In genomic region chr17:61589255-61589654, GRCm38 (mm10) we compare ENCODE assay signal across 18 mouse cellular contexts.
A peak's percentile ranks its signal among the peaks of the same experiment; 100 is the strongest.
DNase-seq lines count a peak whose midpoint lies in the region; ATAC-seq and TF ChIP-seq lines count a peak whose summit lies in the region.
"Had no signal": no experiment of that assay in that cellular context is flagged by ENCODE, and none has a peak within 500 bp of the region (broad histone marks: within the 10 kb centered on the region; RNA-seq: fewer than 3 reads in every experiment).

No protein-coding gene starts in this region.

- no peaks in the 10 kb centered on the region for H3K36me3 ChIP-seq in embryonic facial prominence, embryonic 14.5 days (ENCODE audit: control insufficient read depth, insufficient read depth, low read length)
- no peaks in the 10 kb centered on the region for H3K36me3 ChIP-seq in embryonic facial prominence, embryonic 10.5 days (replicated peaks)
- H3K36me3 ChIP-seq in lung, embryonic 14.5 days (ENCODE audit: insufficient read depth): no peaks in the 10 kb centered on the region
- no peaks in the 10 kb centered on the region for H3K36me3 ChIP-seq in forebrain, embryonic 10.5 days (replicated peaks)
- H3K36me3 ChIP-seq: embryonic facial prominence, embryonic 12.5 days; lung, embryonic 15.5 days had no signal

- no peak overlapping the region for H3K9ac ChIP-seq in embryonic facial prominence, embryonic 14.5 days (ENCODE audit: low read depth, low read length)
- no peak overlapping the region for H3K9ac ChIP-seq in lung, embryonic 14.5 days
- H3K9ac ChIP-seq: embryonic facial prominence, embryonic 12.5 days; lung, embryonic 15.5 days had no signal

- ATAC-seq in embryonic facial prominence, embryonic 14.5 days (ENCODE audit: low read depth): no peak
- no peak for ATAC-seq in lung, embryonic 14.5 days (ENCODE audit: insufficient read depth)

- H3K4me3 ChIP-seq in embryonic facial prominence, embryonic 14.5 days (ENCODE audit: low read depth, low read length): no peak overlapping the region
- no peak overlapping the region for H3K4me3 ChIP-seq in embryonic facial prominence, embryonic 10.5 days
- no peak overlapping the region for H3K4me3 ChIP-seq in lung, embryonic 14.5 days (ENCODE audit: low read depth, low read length)
- H3K4me3 ChIP-seq in forebrain, embryonic 10.5 days: no peak overlapping the region
- H3K4me3 ChIP-seq: embryonic facial prominence, embryonic 12.5 days; gastrocnemius, adult 2 months; lung, embryonic 15.5 days had no signal

- no peaks in the 10 kb centered on the region for H3K4me1 ChIP-seq in embryonic facial prominence, embryonic 14.5 days (ENCODE audit: control insufficient read depth, insufficient read depth, low read length)
- no peaks in the 10 kb centered on the region for H3K4me1 ChIP-seq in embryonic facial prominence, embryonic 10.5 days
- no peaks in the 10 kb centered on the region for H3K4me1 ChIP-seq in lung, embryonic 14.5 days (ENCODE audit: insufficient read depth)
- no peaks in the 10 kb centered on the region for H3K4me1 ChIP-seq in forebrain, embryonic 10.5 days
- H3K4me1 ChIP-seq: embryonic facial prominence, embryonic 12.5 days; lung, embryonic 15.5 days had no signal

- peaks cover 4% of the 10 kb centered on the region; the same call in 1 of the 2 replicates for H3K9me3 ChIP-seq in embryonic facial prominence, embryonic 14.5 days (ENCODE audit: control insufficient read depth, low read length)
- H3K9me3 ChIP-seq in embryonic facial prominence, embryonic 10.5 days: no peaks in the 10 kb centered on the region
- no peaks in the 10 kb centered on the region for H3K9me3 ChIP-seq in lung, embryonic 14.5 days (ENCODE audit: low read depth, low read length)
- H3K9me3 ChIP-seq in forebrain, embryonic 10.5 days: no peaks in the 10 kb centered on the region
- H3K9me3 ChIP-seq: embryonic facial prominence, embryonic 12.5 days; lung, embryonic 15.5 days had no signal

- 48% methylated on average over 2 of the region's 2 CpGs for WGBS in embryonic facial prominence, embryonic 14.5 days
- WGBS in embryonic facial prominence, embryonic 10.5 days: 76% methylated on average over 2 of the region's 2 CpGs
- 41% methylated on average over 2 of the region's 2 CpGs for WGBS in lung, embryonic 14.5 days
- 84% methylated on average over 2 of the region's 2 CpGs for WGBS in forebrain, embryonic 10.5 days

- no peaks in the 10 kb centered on the region for H3K27me3 ChIP-seq in embryonic facial prominence, embryonic 14.5 days (replicated peaks; ENCODE audit: control insufficient read depth, insufficient read depth, low read length)
- no peaks in the 10 kb centered on the region for H3K27me3 ChIP-seq in embryonic facial prominence, embryonic 10.5 days (replicated peaks; ENCODE audit: low read depth, poor library complexity, severe bottlenecking)
- no peaks in the 10 kb centered on the region for H3K27me3 ChIP-seq in lung, embryonic 14.5 days (ENCODE audit: insufficient read depth, low read length)
- H3K27me3 ChIP-seq in forebrain, embryonic 10.5 days (ENCODE audit: poor library complexity, severe bottlenecking): no peaks in the 10 kb centered on the region
- H3K27me3 ChIP-seq: embryonic facial prominence, embryonic 12.5 days; lung, embryonic 15.5 days had no signal

- no peak for TF ChIP-seq CTCF in lung, embryonic 14.5 days (IDR thresholded peaks at IDR 0.05; ENCODE audit: low read depth)

- no peak overlapping the region for H3K4me2 ChIP-seq in embryonic facial prominence, embryonic 14.5 days (ENCODE audit: low read depth, low read length)
- H3K4me2 ChIP-seq in lung, embryonic 14.5 days: no peak overlapping the region
- H3K4me2 ChIP-seq: embryonic facial prominence, embryonic 12.5 days; lung, embryonic 15.5 days had no signal

- H3K27ac ChIP-seq in embryonic facial prominence, embryonic 14.5 days (replicated peaks; ENCODE audit: low read depth, low read length): no peak overlapping the region
- H3K27ac ChIP-seq in embryonic facial prominence, embryonic 10.5 days (replicated peaks): no peak overlapping the region
- no peak overlapping the region for H3K27ac ChIP-seq in lung, embryonic 14.5 days (ENCODE audit: low read depth)
- no peak overlapping the region for H3K27ac ChIP-seq in forebrain, embryonic 10.5 days
- H3K27ac ChIP-seq: embryonic facial prominence, embryonic 12.5 days; gastrocnemius, adult 2 months; lung, embryonic 15.5 days; macrophage had no signal

- DNase-seq in embryonic facial prominence, embryonic 14.5 days (ENCODE audit: low spot score): peak; percentile 34
- DNase-seq in embryonic facial prominence, embryonic 10.5 days (ENCODE audit: low spot score): no peak
- peak; percentile 6 for DNase-seq in lung, embryonic 14.5 days
- DNase-seq in lung, adult 18-20 months: no peak
- DNase-seq in adrenal gland, postnatal 14 days: peak; percentile 37
- DNase-seq in spleen, postnatal 4 days (ENCODE audit: low spot score in 2 of 2): no peak
- DNase-seq in cerebellum, postnatal 4 days (ENCODE audit: low spot score in 2 of 2): no peak
- DNase-seq in forebrain, embryonic 10.5 days (ENCODE audit: extremely low spot score, low spot score): no peak
- DNase-seq: cerebellum, adult 18-20 months; cerebellum, postnatal 36 days; gastrocnemius, adult 2 months; layer of hippocampus, postnatal 36 days; left cerebral cortex, postnatal 4 days; midbrain, embryonic 14.5 days; retina, postnatal 1 day had no signal

Comparison
In these comparisons a context has a peak if more than half of its experiments do, and no peak if none do; other contexts are left out.
1. DNase-seq: peak in embryonic facial prominence, embryonic 14.5 days (single experiment), lung, embryonic 14.5 days (single experiment) and adrenal gland, postnatal 14 days (single experiment); none in embryonic facial prominence, embryonic 10.5 days (single experiment), lung, adult 18-20 months (0 of 2), spleen, postnatal 4 days (0 of 2), cerebellum, postnatal 4 days (0 of 2) and forebrain, embryonic 10.5 days (single experiment).